Mouse (Mus musculus) adrenal gland, adult 10 weeks (tissue): ENCODE results near the gene Clec18a. TPM values are rescaled to one million over a fixed set of nuclear protein-coding genes. Genes with fewer than 3 reads are reported as not detected.

Experiments used
- polyA plus RNA-seq: library from polyadenylated mRNA; stranded (reverse); fragments of 350-450 nt; fragmentation: Illumina TruSeq; extraction: RNeasy Lipid Tissue Mini Kit (QIAGEN cat#74804); gene quantifications from one replicate; pipeline ENCODE4 v1.2.3, GENCODE M21; 2014; ENCODE audit warnings: low read depth, low replicate concordance

Gene Clec18a
- polyA plus RNA-seq = not detected

DNA sequence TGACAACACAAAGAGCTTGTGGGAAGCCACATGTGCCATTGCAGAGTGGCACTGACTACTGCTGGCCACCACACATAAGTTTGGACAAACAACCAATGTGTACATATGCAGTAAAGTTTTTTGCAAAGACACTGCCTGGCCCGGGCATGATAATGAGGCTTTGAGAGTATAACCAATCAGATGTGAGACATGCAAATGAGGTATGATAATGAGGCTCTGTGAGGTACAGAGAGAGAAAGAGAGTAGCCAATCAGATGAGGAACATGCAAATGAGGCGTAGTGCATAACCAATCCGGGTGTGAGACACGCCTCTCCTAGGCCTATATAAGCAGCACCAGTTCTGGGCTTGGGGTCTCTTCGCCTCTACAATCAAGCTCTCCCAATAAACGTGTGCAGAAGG is at the start of gene Clec18a:
Gene Clec18a (minus strand): TSS at position 101 of the 400 bp plus-strand sequence.

DNA sequence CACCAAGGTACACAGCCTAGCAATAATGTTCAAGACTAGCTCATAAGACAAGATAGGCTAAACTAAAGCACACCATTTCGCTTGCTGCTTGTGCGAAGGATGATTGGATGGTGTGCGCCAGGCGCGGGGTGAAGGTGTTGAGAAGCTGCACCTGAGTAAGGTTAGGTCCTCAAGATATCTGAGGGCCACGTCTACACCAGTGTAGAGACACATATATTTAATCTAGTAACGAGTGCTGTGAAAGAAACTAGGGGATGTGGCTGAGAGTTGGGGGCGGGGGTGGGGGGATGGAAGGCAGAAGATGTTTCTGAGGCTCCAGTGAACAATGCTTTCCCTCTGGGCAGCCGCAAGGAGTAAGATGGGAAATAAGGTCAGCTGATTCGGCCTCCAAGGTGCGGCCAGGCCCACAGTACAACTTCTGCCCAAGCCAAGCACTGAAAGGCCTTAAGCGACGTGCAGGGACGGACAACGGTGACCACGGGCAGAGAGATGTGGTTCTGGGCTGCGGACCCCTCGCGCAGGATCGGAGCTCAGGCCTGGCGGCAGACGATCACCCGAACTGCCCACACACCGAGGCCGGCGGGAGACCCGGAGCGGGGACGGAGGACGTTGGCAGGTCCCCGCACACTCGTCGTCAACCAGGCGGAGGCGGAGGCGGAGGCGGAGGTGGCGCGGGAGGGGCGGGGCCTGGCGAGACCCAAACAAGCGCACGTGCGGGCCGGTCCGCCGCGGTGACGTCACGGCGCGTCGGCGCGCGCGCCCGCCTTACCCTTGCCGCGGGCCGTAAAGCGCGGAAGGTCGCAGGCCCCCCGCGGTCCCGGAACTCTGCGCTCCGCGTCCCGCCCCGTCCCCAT is 1.9 kb upstream of the Clec18a start, which contains the start of gene Pdpr:
Gene Pdpr (plus strand): TSS at position 766 of the 854 bp plus-strand sequence.

DNA sequence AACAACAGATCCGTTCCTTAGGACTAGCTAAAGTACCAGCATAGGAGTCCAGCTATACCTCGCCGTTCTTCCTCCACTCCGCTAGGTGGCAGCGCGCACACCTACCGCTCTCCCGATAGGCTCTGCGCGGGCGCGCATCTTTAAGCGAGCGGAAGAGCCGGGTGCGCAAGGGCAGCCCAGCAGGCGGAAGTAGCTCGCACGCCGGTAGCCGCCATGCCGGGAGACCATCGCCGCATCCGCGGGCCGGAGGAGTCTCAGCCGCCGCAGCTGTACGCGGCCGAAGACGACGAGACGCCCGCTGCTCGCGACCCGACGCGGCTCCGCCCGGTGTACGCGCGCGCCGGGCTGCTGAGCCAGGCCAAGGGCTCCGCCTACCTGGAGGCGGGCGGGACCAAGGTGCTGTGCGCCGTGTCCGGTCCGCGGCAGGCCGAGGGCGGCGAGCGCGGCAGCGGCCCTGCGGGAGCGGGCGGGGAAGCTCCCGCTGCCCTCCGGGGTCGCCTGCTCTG is 36.0 kb downstream of the Clec18a start, which contains the start of gene Exosc6:
Gene Exosc6 (plus strand): TSS at position 182 of the 506 bp plus-strand sequence.

DNA sequence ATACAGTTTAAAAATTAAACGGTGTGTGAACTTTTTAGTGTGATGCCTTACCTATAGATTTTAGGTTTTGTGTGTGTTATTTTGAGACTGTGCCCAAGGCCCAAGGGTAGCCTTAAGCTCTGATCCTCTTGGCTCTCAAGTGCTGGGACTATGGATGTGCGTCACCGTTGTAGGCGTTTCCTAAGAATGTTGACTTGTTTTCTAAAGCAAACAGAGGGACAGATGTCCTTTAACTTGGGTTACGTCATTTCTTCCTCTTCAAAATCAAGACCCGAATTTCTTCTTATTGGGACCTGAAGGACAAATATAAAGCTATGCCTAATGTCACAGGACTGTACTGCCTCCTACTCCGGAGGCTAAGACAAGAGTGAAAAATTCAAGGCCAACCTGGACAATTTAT is 59.3 kb downstream of the Clec18a start, which contains the start of gene Aars:
Gene Aars (plus strand): TSS at position 229 of the 400 bp plus-strand sequence.

DNA sequence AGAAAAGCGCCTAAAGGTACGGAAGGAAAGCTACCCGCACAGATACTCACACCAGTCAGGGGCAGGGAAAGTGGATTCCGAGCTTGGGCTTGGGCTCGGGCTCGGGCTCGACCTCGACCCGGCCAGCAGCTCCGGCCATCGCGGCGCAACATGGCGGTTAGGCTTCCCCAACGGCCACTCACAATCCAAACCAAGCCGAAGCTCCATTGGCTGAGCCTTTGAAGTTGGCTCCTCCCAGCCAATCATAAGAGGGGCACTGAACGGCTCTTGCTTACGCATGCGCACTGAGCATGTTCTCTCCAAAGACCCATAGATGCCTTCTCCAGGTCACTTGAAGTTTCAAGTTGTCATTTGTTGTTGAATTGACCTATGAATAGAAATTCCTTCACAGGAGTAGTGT is 60.7 kb downstream of the Clec18a start, which contains the start of gene Ddx19b:
Gene Ddx19b (minus strand): TSS at position 180 of the 400 bp plus-strand sequence.

Other genes starting within 250 kb of the Clec18a start
- gene Cog4, start 245.8 kb downstream of the Clec18a start, polyA plus RNA-seq = 18.3 TPM
- gene Sf3b3, start 245.6 kb downstream of the Clec18a start, polyA plus RNA-seq = 47.3 TPM
- gene Fuk, start 189.9 kb downstream of the Clec18a start, polyA plus RNA-seq = 1.2 TPM
- gene St3gal2, start 172.5 kb downstream of the Clec18a start, polyA plus RNA-seq = 9.0 TPM
- gene Ddx19a, start 94.6 kb downstream of the Clec18a start, polyA plus RNA-seq = 17.9 TPM
- gene Ddx19b, start 60.7 kb downstream of the Clec18a start, polyA plus RNA-seq = 11.0 TPM
- gene Aars, start 59.3 kb downstream of the Clec18a start, polyA plus RNA-seq = 33.4 TPM
- 9.0 TPM for gene Exosc6, start 36.1 kb downstream of the Clec18a start, polyA plus RNA-seq
- gene Pdpr, start 2.2 kb upstream of the Clec18a start, polyA plus RNA-seq = 31.7 TPM
- gene Glg1, start 166.8 kb upstream of the Clec18a start, polyA plus RNA-seq = 127 TPM
- gene Rfwd3, start 207.8 kb upstream of the Clec18a start, polyA plus RNA-seq = 122 TPM
- gene Mlkl, start 245.8 kb upstream of the Clec18a start, polyA plus RNA-seq = 37.7 TPM